Mouse (Mus musculus) heart, adult 8-10 months (tissue): Measurements from ENCODE around the gene Ccdc174. TPM values are rescaled to one million over a fixed set of nuclear protein-coding genes. Genes with fewer than 3 reads are reported as not detected.
"Not testable (repeated sequence)": the region's sequence is repeated elsewhere in the genome, so short reads cannot be mapped to it uniquely, and the experiment has no call there.

Experiments used
- DNase-seq: peaks from one replicate; pipeline ENCODE4 v3.0.0; 2022; ENCODE audit warnings: low spot score
- total RNA-seq, 4 experiments: library from RNA; stranded (reverse); gene quantifications; 2 replicates each; pipeline ENCODE4 v1.2.4; 2022

Gene Ccdc174
- 10 to 100 TPM in 2 of 4 experiments, 1 to 10 TPM in 2; 6.9 to 14.2 (median 9.4) TPM for total RNA-seq

DNA sequence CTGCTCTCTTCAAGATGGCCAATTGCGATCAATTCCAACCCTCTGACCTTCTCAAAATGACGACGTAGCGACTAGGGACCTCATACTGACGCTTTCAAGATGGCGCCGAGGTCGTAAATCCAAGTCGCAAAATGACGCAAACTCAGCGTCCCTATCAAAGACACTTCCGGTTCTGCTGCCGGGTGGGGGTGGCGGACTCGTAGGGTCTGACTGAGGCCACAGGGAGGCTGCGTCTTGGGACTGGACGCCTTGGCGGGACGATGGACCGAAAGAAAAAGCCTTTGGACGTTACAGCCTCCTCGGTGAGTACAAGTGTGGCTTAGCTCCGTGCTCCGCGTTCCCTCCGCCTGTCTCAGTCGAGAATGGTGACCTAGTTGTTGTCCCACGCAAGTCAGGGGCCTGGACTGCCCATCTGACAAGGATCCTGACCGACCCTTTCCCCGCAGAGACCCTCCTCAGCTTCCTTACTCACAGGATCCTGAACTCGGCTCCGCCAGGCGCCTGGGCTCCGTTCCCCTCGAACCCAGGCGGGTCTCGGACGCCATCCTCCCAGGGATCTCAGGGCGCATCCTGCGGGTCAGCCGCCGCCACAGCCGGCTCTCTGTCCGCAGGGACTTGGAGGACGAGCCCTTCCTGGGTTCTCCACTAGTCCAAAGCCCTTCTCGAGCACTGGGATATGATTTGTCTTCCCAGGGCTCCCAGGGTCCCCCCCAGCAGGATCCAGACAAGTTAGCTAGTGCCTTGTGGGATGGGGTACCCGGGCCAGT lies at the start of gene Ccdc174:
Gene Ccdc174 (plus strand): TSS at position 169 of the 767 bp plus-strand sequence.
- peak; percentile 96 for DNase-seq

DNA sequence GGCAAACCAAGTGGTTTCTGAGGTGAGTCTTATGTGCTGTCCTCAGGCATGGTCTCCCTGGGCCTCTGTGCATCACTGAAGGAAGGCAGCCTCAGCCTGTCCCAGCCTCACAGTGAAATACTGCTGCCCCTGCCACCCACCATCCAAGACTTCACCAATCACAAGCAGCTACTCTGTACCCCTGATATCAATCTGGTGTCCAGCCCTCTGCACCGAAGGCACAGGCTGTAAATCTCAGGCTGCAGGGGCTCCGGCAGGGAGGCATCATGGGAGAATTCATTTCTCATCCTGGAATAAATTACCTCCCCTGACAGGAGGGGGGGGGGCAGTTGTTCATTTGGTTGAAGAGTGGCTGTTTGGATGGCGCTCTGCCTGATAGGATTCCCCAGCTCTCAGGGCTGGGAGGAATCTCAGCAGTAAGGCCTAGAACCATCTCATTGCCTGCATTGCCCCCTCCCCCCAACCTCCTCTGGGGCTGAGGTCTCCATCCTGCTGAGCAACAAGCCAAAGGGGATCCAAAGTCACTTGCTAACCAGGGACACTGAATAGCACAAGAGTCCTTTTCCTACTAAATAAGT lies 44.9 kb upstream of the Ccdc174 start:
- DNase-seq: no peak

DNA sequence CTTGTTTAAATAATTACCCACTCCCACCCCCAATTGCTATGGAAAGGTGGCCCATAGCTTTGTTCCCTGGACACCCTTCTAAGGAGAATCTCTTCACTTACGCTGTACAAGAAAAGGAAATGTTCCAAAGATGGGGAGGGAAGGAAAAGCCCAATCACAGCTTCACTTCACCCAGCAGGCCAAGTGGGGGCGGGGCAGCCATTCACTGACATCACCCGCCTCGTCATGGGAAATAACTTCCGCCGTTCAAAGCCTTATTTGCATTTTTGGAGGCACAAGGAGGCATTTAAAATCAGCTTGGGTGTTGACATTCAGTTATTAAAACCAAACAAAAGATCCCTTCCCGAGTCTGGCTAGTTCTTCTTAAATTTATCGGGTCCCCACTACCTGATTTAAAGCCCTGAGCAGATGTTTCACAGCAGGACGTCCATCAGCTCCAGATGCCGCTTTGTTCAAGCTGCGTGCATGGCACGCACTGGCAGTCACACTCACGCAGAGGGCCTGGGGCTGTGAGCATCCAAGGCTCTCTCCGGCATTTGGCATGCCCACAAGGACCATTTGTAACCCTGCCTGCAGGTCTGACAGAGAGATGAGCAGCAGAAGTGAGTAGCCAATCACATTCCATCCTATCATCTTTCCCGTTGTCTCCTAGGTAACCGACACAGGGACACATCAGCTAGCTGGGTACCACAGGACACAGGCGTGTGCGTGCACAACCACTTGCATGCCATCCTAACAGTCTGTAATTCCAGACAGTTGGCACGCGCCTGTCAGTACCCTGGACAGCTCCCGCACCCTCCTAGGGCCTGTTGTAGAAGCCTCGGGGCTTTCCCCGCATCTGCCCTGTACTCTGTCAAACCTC lies 38.6 kb upstream of the Ccdc174 start:
- peak; percentile 32 for DNase-seq

DNA sequence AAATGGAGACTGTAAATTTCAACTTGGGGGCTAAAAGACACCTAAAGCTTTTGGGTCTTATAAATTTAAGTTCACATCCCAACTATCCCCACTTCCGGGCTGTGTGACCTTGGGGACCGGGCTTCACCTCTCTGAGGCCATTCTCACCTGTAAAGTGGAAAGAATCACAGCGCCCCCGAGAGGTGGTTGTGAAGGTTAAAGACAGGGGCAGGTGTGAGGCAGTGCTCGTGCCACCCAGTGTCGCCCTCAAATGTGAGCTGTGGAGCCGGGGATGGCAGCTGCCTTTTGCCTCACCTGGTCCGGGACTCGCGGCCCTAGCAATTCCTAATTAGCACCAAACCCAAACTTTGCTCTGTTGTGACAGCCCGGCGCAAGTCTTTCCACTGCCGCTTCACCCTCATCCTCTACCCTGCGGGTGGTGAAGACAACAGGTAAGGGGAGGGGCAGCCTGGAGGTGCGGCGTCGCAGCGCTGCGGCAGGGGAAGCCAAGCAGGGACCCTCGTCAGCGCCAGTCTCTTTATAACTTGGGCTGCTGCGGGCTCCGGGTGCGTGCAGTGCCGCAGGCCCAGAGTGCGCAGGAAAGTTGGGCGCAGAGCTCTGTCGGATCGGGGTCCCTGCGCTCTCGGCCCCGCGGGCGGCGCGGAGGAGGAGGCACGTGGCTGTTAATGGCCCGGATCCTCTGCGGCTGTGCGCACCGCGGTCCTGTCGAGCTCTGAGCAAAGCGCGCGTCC lies 34.8 kb upstream of the Ccdc174 start:
- no peak for DNase-seq

DNA sequence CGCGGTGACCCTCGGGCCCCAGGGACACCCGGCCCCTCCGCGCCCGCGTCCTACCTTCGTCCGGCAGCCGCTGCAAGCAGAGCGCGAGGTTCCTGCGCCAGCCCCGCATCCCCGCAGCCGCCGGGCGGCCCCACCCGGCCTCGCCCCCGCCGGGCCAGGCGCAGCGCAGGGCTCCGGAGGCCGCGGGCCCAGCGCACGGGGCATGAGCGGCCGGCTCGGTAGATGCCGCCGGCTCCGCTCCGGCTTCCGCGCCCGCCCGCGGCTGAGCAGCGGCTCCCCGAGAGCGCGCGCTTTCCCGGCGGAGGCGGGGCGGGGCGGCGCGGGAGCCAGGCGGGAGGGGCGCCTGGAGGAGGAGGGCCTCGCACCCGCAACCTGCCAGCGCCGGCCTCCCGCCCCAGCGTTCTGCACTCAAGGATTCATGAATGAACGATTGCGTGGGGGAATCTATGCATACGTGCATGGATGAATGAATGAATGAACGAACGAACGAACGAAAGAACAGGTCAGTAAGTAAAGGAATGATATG lies 34.2 kb upstream of the Ccdc174 start:
- no peak for DNase-seq

DNA sequence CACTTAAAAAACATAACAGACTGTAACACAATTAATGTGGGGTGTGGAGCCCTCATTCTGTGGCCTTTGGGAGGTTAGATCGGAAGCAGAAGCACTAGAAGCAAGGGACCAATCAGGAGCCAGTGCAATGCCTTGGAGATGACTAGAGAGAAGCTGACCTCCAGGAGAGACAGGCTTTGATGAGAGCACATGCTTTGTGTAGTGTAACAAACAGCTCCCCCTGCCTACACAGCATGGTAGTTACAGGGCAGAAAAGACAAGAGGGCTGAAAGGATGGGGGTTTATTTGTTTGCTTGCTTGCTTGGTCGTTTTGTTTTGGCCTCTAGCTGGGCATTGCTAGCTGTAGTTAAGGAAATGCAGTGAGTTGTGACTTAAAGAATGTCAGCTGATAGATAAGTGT lies 25.3 kb upstream of the Ccdc174 start:
- peak; percentile 9 for DNase-seq

DNA sequence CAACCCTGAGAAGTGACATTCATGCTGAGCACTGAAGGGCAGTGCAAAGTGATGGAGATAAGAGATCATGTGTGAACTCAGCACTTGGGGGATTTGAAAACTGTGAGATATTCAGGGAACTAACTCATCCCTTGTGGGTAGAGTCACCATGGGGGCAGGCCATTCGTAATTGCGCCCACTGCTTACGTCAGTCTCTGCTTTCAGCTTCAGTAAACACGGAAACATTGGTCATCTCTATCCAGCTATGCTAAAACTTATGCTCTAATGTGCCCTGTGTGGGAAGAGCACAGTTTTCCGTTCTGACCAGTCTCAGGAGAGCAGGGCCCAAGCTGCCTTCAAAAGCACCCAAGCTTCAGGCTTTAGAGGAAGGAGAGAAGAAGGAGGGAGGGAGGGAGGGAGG lies 19.5 kb upstream of the Ccdc174 start:
- DNase-seq: no peak

DNA sequence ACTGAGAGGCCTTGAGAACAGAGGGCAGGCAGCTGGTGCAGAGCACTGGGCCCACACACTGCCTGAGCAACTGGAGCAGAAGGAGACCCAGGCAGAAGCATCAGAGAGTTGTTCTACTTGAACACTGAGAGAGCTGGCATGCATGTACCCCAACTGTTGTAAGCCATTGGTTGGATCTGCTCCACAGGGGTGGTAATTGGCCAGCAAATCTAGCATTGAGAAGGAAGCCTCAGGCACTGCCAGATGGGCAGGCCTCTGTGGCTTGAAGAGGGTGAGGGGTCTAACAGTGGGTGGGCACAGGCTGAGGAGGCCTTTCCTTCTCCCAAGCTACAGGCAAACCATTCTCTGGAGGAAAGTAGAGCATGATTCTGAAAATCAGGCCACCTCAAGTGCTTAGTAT lies 15.0 kb upstream of the Ccdc174 start:
- no peak for DNase-seq

DNA sequence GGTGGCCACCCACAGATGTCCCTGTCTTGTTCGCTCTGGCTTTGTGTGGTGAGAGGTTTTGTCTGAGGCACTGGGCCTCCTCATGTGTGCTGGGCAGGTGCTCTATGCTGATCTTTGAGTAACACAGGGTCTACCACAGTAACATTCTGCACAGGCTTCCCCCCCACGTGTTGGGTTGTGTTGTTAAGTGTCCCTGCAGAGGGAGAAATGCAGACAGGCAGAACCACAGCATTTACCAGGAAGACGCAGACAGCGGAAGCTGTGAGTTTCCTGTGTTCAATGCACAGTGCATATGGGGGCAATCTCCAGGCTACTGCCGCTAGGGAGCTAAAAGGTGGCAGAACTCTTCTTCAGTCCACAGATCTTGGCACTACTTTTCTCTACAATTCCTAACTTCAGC lies 13.3 kb upstream of the Ccdc174 start:
- no peak for DNase-seq

DNA sequence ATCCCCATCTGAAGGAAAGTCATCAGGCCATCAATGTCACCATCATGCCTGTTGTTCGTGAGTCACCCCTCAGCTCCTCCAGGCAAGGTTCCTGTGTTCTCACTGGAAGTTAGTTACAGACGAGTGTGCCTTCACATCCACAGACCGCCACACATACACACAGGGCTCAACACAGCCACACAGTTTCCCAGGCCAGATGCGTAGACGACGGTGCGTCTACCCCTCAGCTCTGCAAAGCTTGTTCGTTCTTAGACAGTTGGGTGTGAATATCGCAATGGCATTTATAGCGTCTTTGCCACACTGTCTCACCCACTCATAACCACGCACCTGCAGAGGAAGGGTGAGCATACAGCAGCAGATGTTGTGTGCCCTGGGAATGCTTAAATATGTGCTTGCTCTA lies 12.3 kb upstream of the Ccdc174 start:
- no peak for DNase-seq

DNA sequence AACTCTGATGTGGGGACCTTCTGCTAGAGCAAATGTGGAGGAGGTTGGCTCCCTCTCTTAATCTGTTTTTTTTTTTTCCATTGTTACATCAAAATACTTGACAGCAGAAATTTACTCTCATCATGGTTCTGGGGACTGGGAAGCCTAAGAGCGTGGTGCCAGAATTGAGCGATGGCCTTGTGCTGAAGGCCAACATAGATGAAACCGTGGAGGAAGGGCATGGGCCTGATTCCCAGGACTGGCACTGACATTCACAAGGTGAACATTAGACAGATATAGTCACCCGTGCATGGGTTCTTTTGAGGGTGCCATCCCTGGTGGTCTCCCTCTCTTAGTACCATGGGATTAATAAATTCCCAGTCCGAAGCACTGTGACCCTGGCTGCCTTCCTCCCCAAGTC lies 9.8 kb upstream of the Ccdc174 start:
- DNase-seq: no peak

DNA sequence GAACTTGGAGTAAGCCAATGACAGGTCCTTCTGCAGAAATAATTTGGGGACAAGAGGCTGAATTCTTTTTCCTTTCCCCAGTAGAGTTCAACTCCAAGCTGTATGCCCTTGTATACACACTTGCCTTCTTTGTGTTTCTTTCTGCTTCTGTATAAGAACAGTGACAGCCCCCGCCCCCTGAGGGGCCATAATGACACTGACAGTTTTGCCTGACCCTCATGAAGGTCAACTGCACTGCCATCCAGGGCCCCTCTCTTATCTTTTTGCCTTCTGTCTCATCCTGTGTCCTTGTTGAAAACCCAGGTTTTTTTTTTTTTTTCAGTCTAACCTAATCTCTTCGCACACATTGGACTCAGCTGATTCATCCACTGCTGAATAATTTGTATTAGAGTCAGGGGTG lies 5.1 kb upstream of the Ccdc174 start:
- no peak for DNase-seq

DNA sequence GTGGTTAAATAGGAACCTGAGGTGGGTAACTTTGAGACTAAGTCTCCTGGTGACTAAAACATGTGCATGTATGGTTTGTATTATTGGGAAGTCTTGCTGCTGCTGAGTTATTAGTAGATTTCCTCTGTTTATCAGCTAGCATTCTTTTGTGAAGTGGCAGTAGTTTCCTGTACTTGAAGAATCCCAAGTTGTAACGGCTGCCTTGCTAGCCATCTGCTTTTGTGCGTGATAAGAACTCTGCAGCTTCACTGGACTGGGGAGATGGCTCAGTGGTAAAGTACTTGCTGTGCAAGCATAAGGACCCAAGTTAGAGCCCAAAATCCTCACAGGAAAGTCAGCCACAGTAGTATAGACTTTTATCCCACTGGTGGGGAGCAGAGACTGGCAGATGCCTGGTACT lies 6.0 kb downstream of the Ccdc174 start:
- no peak for DNase-seq

DNA sequence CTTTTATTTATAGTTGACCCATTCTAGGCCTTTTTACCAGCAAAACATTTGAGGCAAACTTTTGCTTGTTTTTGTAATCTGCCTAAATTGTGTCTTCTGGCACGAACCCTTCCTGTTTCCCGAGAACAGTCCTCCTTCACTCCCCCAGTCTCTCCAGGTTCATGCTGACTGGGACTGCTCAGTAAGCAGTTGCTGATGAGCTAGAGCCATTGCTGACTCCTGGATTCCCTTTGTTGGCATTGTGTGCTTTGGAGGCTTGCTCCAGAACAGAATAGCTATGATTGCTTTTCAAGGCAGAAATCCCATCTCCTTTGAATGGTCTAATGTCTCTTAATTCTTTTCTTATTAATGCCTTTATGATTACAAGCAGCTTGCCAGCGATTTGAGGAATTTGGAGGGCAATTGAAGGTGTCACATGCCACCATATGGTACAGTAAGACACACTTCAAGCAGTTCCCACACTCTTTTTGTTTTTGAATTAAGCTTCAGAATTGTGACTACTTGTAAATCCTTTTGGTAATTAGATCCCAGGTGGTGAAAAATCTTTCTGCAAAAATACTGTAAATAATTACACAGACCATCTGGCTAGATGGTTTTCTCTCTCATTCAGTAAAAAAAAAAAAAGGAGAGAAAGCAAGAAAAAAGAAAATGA lies 11.5 kb downstream of the Ccdc174 start:
- no peak for DNase-seq

DNA sequence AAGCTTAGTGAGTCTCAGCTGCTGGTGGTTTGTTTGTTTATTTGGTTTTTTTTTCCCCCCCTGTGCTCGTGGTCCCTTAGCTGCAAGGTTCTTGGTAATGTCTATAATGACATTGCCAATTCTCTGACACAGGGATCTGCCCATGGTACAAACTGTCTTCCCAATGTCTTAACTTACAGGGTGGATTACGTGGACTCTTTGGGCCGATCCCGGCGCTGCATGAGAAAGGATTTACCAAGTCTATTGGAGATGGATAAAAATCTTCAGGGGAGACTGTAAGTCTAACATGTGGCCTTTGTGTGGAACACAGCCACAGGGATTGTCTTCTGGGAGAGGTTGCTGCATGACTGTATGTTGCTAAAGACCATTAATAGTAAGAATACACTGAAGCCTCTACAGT lies 12.8 kb downstream of the Ccdc174 start:
- DNase-seq: no peak

DNA sequence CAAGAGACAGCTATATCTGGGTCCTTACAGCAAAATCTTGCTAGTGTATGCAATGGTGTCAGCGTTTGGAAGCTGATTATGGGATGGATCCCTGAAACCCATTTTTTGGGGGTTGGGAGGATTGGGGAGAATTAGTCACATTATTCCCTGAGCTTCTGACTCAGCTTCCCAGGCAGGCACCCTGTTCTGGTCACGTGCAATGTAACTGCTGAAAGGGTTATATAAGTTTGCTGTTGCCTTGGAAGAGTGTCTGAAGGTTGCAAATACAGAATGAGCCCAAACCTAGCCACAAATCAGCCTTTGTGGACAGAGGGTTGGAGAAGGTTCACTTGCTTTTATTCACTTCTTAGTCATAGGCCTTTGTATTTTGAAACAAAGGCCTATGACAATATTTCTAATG lies 13.9 kb downstream of the Ccdc174 start:
- no peak for DNase-seq

DNA sequence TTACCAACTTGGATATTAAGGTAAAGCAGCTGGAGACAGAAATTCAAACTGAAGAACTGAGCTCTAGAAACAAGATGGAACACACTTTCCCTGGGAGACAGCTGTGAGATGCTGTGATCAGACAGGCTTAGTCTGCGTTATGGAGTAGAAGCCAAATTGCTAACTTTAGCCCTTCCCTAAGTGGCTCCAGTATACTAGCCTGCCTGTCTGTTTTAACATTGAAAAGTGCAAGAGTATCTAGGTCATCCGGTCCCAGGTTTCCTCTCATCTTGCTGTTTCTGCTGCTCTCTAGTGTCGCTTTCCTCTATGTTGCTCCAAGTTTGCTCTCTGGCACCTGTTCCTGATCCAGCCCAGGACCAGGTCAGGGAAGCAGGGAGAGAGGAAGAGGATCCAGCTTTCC lies 18.9 kb downstream of the Ccdc174 start:
- DNase-seq: no peak

DNA sequence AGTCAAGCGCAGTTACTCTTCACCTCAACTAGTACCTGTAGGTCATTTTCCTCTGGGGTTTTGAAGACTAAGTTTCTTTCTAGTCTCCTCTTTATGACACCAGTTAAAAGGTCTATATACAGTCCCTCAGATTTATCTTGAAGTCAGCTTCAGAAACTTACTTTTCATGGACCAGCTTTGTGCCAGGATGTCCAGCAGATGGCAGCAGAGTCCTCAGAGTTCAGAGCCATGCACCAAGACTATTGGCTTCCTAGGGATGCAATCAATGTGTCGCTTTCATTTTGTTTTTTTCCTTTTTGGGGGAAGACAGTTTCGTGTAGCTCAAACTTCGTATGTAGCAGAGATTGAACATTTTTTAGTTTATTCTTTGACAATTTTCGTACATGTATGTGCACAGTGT lies 23.7 kb downstream of the Ccdc174 start:
- peak; percentile 81 for DNase-seq

DNA sequence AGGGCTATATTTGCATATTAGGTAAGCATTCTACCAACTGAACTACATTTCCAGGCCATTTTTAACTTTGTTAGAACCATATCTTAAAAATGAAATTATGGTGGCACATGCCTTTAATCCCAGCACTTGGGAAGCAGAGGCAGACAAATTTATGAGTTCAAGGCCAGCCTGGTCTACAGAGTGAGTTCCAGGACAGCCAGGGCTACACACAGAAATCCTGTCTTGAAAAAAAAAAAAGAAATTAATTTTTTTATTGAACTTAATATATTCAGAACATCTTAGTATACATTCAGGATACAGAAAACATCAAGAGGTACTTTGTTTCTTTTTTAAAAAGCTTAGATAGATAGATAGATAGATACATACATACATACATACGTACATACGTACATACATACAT lies 24.7 kb downstream of the Ccdc174 start, which contains the start of gene 4930590J08Rik:
Gene 4930590J08Rik (plus strand): TSS at position 301 of the 400 bp plus-strand sequence.
- not testable (repeated sequence) for DNase-seq

DNA sequence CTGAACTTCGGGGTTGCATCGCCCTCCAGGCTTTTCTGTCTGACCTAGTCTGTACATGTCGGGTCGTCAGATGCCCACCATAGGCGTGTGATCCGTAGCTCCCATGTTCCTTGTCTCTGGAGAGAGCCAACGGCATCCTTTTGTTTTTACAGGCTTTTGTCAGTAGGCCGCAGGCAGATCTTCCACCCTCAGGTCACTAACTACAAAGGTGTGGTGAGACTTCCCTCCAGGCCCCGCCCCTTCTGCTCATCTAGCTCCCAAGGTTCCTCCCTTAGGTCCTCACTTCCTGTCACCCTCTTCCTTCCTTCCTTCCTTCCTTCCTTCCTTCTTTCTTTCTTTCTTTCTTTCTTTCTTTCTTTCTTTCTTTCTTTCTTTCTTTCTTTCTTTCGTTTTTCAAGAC lies 36.2 kb downstream of the Ccdc174 start:
- no peak for DNase-seq

DNA sequence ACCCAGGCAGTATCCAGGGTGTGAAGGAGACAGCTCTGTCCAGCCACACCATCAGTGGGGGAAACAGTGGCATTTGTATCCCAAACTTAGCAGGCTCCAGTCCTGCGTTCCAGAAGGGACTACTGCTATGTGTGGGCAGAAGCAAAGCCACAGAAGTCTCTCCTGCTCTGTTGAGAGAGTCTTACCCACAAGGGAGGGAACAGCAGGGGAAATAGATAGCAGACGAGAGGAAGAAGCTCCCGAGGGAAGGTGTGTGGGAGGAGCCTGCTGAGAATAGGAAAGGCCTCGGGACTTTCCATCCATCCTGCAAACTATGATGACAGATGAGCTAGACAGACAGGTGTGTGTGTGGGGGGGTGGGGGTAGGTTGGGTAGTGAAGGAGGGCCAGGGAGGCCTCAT lies 39.4 kb downstream of the Ccdc174 start:
- DNase-seq: no peak
